Mouse (Mus musculus) lung, adult 2 months (tissue): ENCODE results near the gene Igsf11. TPM values are rescaled to one million over a fixed set of nuclear protein-coding genes. Genes with fewer than 3 reads are reported as not detected.

Experiments used
- DNase-seq: peaks from one replicate; pipeline ENCODE4 v3.0.0; 2022
- H3K4me1 ChIP-seq: fragments of 200-500 bp; 2 replicates; pipeline ENCODE4 v1.6.1; 2011; ENCODE audit warnings: low read length; ENCODE audit not compliant: control insufficient read depth, insufficient read depth
- H3K4me3 ChIP-seq: fragments of 200-500 bp; replicated peaks from 2 replicates; pipeline ENCODE3; 2011; ENCODE audit warnings: low read depth, mild to moderate bottlenecking, control low read depth, low read length; ENCODE audit errors: extremely low read depth
- CTCF ChIP-seq: fragments of 200-500 bp; IDR thresholded peaks from 2 replicates; pipeline ENCODE4 v1.5.1; 2011; ENCODE audit warnings: mild to moderate bottlenecking, low read length, control low read depth; ENCODE audit not compliant: insufficient read depth
- POLR2A ChIP-seq: fragments of 200-500 bp; IDR thresholded peaks from 2 replicates; pipeline ENCODE4 v1.6.1; 2011; ENCODE audit warnings: low read depth, mild to moderate bottlenecking, control low read depth, low read length, borderline replicate concordance; ENCODE audit errors: extremely low read depth
- WGBS: fragments of 180-500 bp; shearing (Covaris S2); methylation state at CpG from one replicate; pipeline ENCODE4 v1.1.7; 2018; 5-methylcytosine and 5-hydroxymethylcytosine counted together
- polyA plus RNA-seq: library from polyadenylated mRNA; depleted of rRNA; stranded (reverse); fragments of >200 nt; gene quantifications from 2 replicates; pipeline ENCODE4 v1.2.3, GENCODE M21; 2012

The Igsf11 gene
- polyA plus RNA-seq, 1 experiment, result 1.3 TPM

DNA sequence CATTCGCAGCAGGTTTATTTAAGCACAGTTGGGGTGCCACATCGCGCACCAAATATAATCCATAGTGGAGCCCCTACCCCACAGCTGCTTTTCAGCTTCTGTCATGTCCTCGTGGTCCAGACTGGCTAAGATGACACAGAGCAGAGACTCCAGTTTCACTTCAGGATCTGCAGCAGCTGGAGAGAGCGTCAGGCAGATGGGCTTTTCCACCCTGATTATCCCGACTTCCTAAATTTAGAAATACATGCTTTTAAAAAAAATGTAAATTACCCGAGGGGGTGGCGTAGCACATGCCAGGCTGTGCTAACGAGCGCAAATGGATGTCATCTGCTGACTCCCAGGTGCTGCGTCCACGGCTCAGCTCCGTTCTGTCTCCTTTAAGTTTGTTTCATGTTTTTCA lies 32.5 kb downstream of the Igsf11 start:
- H3K4me3 ChIP-seq, result no peak overlapping the region
- DNase-seq, result no peak
- no peaks in the 10 kb centered on the region for H3K4me1 ChIP-seq
- TF ChIP-seq CTCF (no peak), POLR2A (no peak)
- WGBS, result 75% methylated on average over 13 of the region's 13 CpGs

DNA sequence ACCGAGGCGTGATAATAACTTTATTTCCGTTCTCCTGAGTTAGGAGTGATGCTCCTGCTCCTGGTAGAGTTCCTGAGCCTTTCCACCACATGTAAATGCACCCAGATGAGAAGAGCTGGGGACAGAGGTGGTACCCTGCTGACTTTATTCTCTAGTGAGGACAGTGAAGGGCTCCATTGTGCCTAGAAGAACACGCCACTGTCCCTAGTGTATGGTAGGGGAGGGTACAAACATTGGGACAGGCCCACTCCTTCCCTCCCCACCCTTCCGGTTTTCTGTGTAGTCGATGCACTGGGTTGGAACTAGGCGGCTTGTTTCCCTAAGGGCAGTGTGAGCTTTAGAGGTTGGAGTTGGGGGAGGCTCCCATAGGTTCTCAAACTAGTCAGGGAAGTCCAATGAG lies 36.3 kb downstream of the Igsf11 start:
- DNase-seq, result no peak
- no peak overlapping the region for H3K4me3 ChIP-seq
- WGBS, result 83% methylated on average over 7 of the region's 7 CpGs
- H3K4me1 ChIP-seq, result no peaks in the 10 kb centered on the region
- TF ChIP-seq POLR2A (no peak), CTCF (no peak)

DNA sequence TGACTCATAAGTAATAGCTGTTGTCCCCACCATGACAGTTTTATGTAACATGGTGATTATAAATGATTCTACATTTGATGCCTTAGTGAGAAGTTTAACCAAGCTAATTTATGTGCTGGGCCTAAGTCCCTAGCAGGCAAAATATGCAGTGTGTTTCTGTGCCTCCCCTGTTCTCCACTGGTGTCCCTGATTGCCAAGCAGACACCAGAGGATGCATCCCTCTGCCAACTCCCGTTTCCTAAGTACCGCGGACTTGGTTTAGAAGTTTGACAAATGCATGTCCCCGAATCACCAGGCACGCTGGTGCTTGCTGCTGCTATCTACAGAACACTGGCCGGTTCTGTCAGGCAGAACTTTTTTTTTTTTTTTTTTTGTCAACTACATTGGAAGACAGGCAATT lies 39.0 kb downstream of the Igsf11 start:
- no peaks in the 10 kb centered on the region for H3K4me1 ChIP-seq
- DNase-seq, result no peak
- 70% methylated on average over 6 of the region's 6 CpGs for WGBS
- no peak overlapping the region for H3K4me3 ChIP-seq
- TF ChIP-seq CTCF (no peak), POLR2A (no peak)

DNA sequence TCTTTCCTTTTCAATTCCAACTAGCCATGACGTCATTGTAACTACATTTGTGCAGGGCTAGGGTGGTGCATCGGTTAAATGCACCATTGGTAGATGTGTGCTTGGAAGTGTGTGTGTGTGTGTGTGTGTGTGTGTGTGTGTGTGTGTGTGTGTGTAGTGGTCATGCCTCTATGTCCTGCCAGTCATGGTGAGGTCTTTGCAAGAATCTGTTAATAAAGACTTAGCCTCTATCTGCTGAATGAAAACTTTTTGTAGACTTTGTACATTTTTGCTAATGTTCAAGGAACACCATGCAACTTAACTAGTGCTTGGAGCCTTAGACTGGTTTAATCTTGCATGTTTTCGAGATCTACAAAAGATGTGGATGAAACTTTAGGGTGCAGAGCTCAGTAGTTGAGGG lies 48.3 kb downstream of the Igsf11 start:
- TF ChIP-seq POLR2A (no peak), CTCF (no peak)
- H3K4me3 ChIP-seq, result no peak overlapping the region
- no peaks in the 10 kb centered on the region for H3K4me1 ChIP-seq
- no peak for DNase-seq
- 87% methylated on average over 3 of the region's 3 CpGs for WGBS

DNA sequence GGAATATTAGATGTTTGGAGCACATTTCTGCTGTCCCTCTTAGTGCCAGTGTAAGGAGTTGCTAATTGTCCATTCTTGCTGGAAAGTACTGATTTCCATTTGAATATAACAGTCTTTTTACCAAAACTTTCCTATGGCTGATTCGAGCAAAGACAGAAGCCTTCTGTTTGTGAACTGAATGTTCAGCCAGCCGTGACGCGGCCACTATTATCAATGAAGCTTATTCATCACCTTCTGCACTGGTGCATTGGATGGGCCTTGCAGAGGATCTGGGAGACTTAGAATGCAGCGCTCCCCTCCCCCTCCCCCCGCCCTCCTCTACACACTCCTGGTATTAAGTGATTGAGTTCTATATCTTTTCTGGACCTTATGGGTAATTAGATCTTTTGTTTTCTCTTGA lies 48.8 kb downstream of the Igsf11 start:
- TF ChIP-seq POLR2A, result no peak
- Histone ChIP-seq H3K4me1 (no peaks in the 10 kb centered on the region), H3K4me3 (no peak overlapping the region)
- 82% methylated on average over 6 of the region's 6 CpGs for WGBS
- no peak for DNase-seq

DNA sequence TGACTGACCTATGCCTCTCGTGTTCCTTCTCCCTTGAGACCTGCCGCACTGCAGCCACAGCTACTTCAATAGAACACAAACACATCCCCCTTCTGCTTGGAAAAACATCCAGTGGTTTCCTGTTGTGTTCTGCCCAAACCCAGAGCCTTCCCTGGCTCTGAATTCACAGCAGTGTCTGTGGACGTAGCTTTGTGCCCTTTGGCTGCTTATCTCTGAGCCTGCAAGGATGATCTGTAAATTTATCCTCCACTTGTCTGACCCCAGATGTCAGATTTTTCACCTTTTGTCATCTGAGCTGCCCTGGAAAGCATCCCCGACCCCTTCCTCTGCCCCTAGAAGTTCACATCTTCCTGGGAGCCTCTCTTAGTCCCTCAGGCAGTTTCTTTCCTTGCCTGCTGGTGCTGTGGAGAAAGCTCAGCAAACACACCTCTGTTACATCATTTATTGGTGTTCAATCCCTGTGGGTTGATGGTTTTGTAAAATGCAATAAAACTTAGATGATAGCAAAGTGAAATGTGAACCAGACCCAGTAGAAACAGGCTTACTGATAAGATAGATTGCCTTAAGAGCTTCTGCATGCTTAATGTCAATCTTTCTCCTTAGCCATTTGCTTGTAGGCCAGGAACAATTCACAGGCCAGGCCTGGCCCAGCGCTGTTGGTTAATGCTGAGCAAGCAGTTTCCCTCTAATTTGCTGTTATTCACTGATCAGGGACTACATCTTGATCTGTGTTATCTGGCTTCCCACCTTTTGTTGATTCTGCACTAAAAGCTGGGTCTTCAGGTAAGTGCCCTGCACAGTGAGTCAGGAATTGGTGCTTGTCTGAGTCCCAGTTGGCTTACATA lies 51.5 kb downstream of the Igsf11 start:
- 37% methylated on average over 5 of the region's 5 CpGs for WGBS
- Histone ChIP-seq H3K4me1 (no peaks in the 10 kb centered on the region), H3K4me3 (no peak overlapping the region)
- no peak for TF ChIP-seq POLR2A
- TF ChIP-seq CTCF, result no peak
- DNase-seq, result no peak

DNA sequence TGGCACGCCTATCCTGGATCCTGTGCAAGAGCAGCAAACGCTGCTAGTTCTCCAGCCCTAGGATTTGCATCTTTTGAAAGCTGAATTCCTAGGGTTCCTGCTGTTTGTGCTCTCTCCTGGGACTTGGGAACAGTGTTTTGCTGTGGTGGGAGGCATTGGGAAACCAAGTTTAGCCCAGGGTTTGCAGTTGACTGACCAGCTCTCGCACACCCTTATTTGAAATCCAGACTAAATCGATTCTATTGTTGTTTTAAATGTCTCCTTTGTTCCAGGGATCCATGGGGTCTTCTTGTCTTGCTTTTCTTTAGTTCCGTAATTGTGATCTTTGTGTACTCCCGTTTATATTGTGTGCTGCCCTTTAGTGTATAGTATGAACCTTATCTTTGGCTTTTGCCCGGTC lies 52.6 kb downstream of the Igsf11 start:
- H3K4me1 ChIP-seq, result no peaks in the 10 kb centered on the region
- no peak for TF ChIP-seq POLR2A
- no peak for TF ChIP-seq CTCF
- 72% methylated on average over 7 of the region's 7 CpGs for WGBS
- no peak overlapping the region for H3K4me3 ChIP-seq
- no peak for DNase-seq

DNA sequence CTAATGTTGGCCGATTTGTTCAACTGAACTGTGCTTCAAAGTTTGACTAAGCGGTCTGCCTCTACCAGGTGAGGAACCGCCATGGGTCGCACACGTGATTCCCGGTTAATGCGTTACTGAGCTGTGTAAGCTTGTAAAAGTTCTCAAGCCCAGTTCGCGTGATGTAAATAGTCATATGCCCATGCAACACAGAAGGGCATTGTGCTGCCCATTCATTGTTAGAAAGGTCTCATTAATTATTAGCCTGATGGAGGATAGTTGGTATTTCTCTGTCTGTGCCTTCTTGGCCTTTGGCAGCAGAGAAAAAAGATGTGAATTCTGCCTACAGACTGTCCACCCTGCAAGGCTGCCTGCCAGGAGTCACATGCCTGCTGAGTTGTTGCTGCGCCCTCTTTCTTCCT lies 53.1 kb downstream of the Igsf11 start:
- 72% methylated on average over 10 of the region's 10 CpGs for WGBS
- no peak for DNase-seq
- no peaks in the 10 kb centered on the region for H3K4me1 ChIP-seq
- TF ChIP-seq POLR2A (no peak), CTCF (no peak)
- no peak overlapping the region for H3K4me3 ChIP-seq

DNA sequence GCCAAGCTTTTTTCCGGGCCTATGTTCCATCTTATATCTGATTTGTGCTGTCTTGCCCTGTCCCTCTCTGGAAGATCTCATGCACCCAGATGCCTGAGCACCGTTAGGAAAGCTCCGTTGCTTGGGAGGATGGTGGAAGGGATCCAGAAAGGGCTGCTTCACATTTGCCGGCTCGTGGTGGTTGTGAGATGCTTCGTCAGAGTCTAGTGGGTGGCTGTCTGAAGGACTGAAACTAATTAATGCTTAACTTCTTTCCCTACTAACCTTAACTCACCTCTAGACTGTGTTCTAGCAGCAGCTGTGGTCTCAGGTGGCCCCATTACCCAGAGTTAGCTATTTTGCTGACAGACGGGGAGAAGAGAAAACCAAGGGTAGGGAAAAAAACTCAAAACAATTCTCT lies 54.0 kb downstream of the Igsf11 start:
- H3K4me1 ChIP-seq, result no peaks in the 10 kb centered on the region
- TF ChIP-seq POLR2A, result no peak
- TF ChIP-seq CTCF, result no peak
- no peak overlapping the region for H3K4me3 ChIP-seq
- WGBS, result 67% methylated on average over 7 of the region's 7 CpGs
- DNase-seq, result no peak

DNA sequence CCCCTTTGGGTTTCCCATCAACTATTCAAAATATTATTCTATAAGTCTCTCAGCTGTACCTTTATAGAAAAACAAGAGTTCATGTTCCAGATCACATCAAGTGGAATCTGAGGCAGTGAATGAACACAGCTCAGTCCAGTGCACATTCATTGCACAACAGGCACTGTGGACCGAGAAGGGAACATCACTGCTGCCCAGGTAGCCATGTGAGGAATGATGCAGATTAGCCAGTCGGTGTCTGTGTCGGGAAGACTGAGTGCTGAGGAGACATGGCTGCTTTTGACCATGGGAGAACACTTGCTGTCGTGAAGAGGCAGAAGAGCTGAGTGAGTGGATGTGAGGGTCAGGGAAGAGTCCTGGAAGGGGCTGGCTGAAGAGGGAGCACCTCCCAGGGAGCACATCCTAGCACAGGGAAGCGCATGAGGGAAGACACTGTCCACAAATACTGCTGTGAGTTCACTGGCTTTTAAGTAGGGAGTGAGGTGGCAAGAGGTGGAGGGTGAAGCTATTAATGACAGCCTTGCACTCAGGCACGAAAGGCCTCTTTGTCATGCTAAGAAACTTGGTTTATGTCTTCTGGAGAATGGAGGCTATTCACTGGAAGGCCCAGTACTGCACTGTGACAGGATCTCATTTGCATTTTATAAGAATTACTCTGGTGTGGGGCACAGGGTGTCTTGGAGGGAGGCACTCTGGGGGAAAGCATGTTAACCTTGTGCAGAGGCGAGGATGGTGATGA lies 54.8 kb downstream of the Igsf11 start:
- Histone ChIP-seq H3K4me1 (no peaks in the 10 kb centered on the region), H3K4me3 (no peak overlapping the region)
- no peak for TF ChIP-seq CTCF
- TF ChIP-seq POLR2A, result no peak
- DNase-seq, result no peak
- 84% methylated on average over 7 of the region's 7 CpGs for WGBS
